Mouse (Mus musculus) retina, postnatal 1 day (tissue): Measurements from ENCODE around the gene Smbd1.

Experiments used
- DNase-seq: peaks from one replicate; pipeline ENCODE4 v3.0.0-alpha.2; 2012

The Smbd1 gene

GRCm38 (mm10) chr16:32812888-32813361 is 2.6 kb upstream of the Smbd1 start:
- peak; percentile 89 for DNase-seq

GRCm38 (mm10) chr16:32807408-32808185 is 2.7 kb downstream of the Smbd1 start:
- DNase-seq = no peak

- no peak for DNase-seq
Observed at GRCm38 (mm10) chr16:32805151-32805550, 5.1 kb downstream of the Smbd1 start.

GRCm38 (mm10) chr16:32803901-32804300 is 6.4 kb downstream of the Smbd1 start:
- no peak for DNase-seq

- peak; percentile 71 for DNase-seq
Observed at GRCm38 (mm10) chr16:32803252-32803853, 6.9 kb downstream of the Smbd1 start.

GRCm38 (mm10) chr16:32797426-32797689 is 12.9 kb downstream of the Smbd1 start, which contains the start of gene Muc20:
Gene Muc20 (minus strand): TSS chr16:32797435.
- DNase-seq = no peak

GRCm38 (mm10) chr16:32796676-32797425 is 13.4 kb downstream of the Smbd1 start:
- peak; percentile 46 for DNase-seq

GRCm38 (mm10) chr16:32795177-32795576 is 15.1 kb downstream of the Smbd1 start:
- DNase-seq = no peak

- DNase-seq = no peak
Observed at GRCm38 (mm10) chr16:32790056-32790455, 20.2 kb downstream of the Smbd1 start.

GRCm38 (mm10) chr16:32784840-32785239 is 25.4 kb downstream of the Smbd1 start:
- peak; percentile 87 for DNase-seq

- DNase-seq = peak; percentile 55
Observed at GRCm38 (mm10) chr16:32783324-32784062, 26.8 kb downstream of the Smbd1 start.

- peak; percentile 43 for DNase-seq
Observed at GRCm38 (mm10) chr16:32778956-32779355, 31.3 kb downstream of the Smbd1 start.

GRCm38 (mm10) chr16:32776676-32777075 is 33.6 kb downstream of the Smbd1 start:
- DNase-seq = no peak

- no peak for DNase-seq
Observed at GRCm38 (mm10) chr16:32766904-32767303, 43.4 kb downstream of the Smbd1 start.

- no peak for DNase-seq
Observed at GRCm38 (mm10) chr16:32764961-32765360, 45.3 kb downstream of the Smbd1 start.

- no peak for DNase-seq
Observed at GRCm38 (mm10) chr16:32764550-32764949, 45.7 kb downstream of the Smbd1 start.
